Mouse (Mus musculus) embryonic fibroblast, embryonic 13.5 days (primary cell): ENCODE measurements around the gene Ccdc181.

Experiments used
- CTCF ChIP-seq: IDR thresholded peaks from 2 replicates; pipeline ENCODE4 v1.5.1; 2011; ENCODE audit warnings: mild to moderate bottlenecking, control low read depth, low read length, moderate library complexity, borderline replicate concordance; ENCODE audit not compliant: insufficient read depth
- POLR2A ChIP-seq: IDR thresholded peaks from 2 replicates; pipeline ENCODE4 v1.6.1; 2011; ENCODE audit warnings: low read depth, mild to moderate bottlenecking, control low read depth, low read length, moderate library complexity

DNA sequence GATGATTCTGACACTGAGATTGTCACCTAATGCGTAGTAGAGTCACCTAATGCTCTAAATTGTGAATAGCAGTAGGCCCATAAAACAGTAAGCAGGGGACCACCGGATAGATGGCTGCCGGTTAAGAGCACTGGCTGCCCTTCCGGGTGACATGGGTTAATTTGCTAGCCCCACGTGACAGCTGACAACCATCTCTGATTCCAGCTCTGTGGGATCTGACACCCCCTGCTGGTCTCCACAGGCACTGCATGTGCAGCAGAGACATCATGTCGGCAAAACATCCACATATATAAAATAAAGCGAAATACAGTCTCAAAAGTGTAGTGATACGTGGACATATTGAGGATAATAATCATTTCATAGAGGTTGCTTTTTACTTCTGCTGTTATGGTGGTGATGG lies 39.9 kb downstream of the Ccdc181 start:
- TF ChIP-seq CTCF (peak; percentile 54; the same call in 1 of the 2 replicates), POLR2A (no peak)
